Mouse (Mus musculus) spleen, postnatal 14 days (tissue): Measurements from ENCODE around the gene Tubg1.

Experiments used
- DNase-seq, 2 experiments: peaks; one replicate each; pipeline ENCODE4 v3.0.0; 2021 to 2022; ENCODE audit warnings: low spot score in 2 of 2

Tubg1 gene

GRCm38 (mm10) chr11:101119761-101120544 is at the start of gene Tubg1, which contains the start of gene Retreg3:
Gene Tubg1, plus strand, starts transcription at chr11:101119938.
Gene Retreg3, minus strand, starts transcription at chr11:101119893.
- DNase-seq = peak; percentile 98 to 99

DNA sequence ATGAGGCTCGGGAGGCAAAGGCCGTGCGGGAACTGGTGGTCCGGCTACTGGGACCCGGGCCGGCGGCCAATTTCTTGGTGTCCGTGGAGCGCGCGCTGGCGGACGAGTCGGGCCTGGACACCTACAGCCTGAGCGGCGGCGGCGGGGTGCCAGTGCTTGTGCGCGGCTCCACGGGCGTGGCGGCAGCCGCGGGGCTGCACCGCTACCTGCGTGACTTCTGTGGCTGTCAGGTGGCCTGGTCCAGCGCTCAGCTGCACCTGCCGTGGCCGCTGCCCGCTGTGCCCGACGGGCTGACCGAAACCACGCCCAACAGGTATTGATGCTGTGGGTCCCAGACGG is 49.6 kb upstream of the Tubg1 start:
- DNase-seq = no peak

GRCm38 (mm10) chr11:101070987-101071386 is 48.8 kb upstream of the Tubg1 start:
- DNase-seq = no peak

DNA sequence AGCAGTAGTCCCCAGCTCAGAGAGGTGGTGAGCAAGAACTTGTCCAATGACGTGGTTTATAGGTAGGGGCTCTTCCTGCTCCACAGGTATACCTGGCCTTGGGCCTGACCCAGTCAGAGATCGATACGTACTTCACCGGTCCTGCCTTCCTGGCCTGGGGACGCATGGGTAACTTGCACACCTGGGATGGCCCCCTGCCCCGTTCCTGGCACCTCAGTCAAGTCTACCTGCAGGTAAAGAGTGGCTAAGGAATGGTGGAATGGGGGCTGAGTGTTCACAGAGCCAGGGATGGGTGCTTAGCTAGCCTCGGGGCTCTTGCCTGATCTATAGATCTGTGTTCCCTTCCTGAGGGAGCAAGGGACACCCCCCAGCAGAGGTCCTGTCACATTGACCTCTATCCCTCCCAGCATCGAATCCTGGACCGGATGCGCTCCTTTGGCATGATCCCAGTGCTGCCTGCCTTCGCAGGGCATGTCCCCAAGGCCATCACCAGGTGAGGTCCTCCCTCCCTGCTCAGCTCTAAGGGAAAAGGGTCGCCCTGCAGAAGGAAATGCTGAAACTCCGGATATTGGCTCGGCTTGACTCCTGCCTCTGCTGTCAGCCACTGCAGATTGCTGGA is 47.8 kb upstream of the Tubg1 start:
- DNase-seq = no peak

GRCm38 (mm10) chr11:101078121-101078520 is 41.6 kb upstream of the Tubg1 start, which contains the start of gene Hsd17b1:
Gene Hsd17b1, plus strand, starts transcription at chr11:101078411.
- no peak for DNase-seq

DNA sequence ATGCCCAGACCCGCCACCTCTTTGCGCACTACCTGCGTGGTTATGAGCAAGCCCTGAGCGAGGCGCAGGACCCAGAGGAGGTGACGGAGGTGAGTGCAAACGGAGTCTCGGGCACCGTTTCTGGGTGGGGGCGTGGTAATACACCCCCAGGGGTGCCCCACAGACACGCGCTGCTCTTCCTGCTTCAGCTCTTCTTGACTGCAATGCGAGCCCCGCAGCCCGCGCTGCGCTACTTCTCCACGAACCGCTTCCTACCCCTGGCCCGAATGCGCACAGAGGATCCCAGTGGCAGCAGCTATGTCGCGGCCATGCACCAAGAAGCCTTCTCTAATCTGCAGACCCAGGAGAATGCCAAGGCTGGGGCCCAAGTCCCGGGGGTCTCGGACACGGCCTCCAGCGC is 40.0 kb upstream of the Tubg1 start:
- no peak for DNase-seq

GRCm38 (mm10) chr11:101080421-101080820 is 39.3 kb upstream of the Tubg1 start:
- no peak for DNase-seq

- DNase-seq = no peak
Measured at GRCm38 (mm10) chr11:101081659-101082058, 38.1 kb upstream of the Tubg1 start.

- peak; percentile 53 to 66 for DNase-seq
Measured at GRCm38 (mm10) chr11:101082208-101083082, 37.3 kb upstream of the Tubg1 start, which contains the start of gene Coasy. Gene Coasy, plus strand, starts transcription at chr11:101082565.

- no peak for DNase-seq
Measured at GRCm38 (mm10) chr11:101083083-101083697, 36.5 kb upstream of the Tubg1 start.

GRCm38 (mm10) chr11:101084246-101084645 is 35.5 kb upstream of the Tubg1 start:
- DNase-seq = no peak

DNA sequence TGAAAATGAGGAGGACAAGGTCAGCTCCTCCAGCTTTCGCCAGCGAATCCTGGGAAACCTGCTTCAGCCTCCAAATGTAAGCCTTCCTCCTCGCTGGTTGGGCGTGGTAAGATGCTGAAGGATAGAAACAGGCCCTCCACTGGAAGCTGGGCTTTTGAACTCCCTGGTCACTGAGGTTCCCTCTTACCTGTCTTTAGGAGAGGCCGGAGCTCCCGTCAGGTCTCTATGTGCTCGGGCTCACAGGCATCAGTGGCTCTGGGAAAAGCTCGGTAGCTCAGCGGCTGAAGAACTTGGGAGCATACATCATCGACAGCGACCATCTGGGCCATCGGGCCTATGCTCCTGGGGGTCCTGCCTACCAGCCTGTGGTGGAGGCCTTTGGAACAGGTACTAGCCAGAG is 34.9 kb upstream of the Tubg1 start:
- no peak for DNase-seq

GRCm38 (mm10) chr11:101085617-101086322 is 34.0 kb upstream of the Tubg1 start:
- DNase-seq = no peak

- no peak for DNase-seq
Measured at GRCm38 (mm10) chr11:101086323-101086674, 33.4 kb upstream of the Tubg1 start.

- DNase-seq = peak; percentile 72 to 81
Measured at GRCm38 (mm10) chr11:101086756-101087681, 32.7 kb upstream of the Tubg1 start, which contains the start of gene Mlx. Gene Mlx, plus strand, starts transcription at chr11:101087277.

GRCm38 (mm10) chr11:101087682-101088055 is 32.1 kb upstream of the Tubg1 start:
- no peak for DNase-seq

DNA sequence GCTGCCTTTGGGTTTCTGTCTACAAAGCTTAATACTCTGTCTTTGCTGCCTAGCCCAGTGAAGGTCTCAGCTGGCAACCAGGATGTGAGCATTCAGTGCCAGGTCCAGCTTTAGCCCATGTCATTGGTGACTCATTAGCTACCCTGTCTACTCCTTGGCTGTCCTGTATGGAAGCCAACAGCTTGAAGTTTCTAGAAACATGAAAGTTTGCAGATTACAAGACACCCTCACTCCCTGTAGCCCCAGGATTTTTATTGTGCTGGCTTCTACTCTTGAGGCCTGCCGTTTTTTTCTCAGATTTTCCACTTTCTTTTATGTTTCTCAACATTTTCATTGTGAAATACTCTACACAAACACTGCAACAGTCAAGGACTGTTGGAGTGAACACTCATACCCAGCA is 29.8 kb upstream of the Tubg1 start:
- DNase-seq = no peak

GRCm38 (mm10) chr11:101094930-101095313 is 24.8 kb upstream of the Tubg1 start:
- no peak for DNase-seq

GRCm38 (mm10) chr11:101095314-101096024 is 24.3 kb upstream of the Tubg1 start, which contains the start of gene Psmc3ip:
Gene Psmc3ip, minus strand, starts transcription at chr11:101095436.
- DNase-seq = peak; percentile 85 to 93
